Mouse (Mus musculus) midbrain, embryonic 12.5 days (tissue): ENCODE measurements at regions not wholly inside any gene's neighbourhood (a gene's known extent, or its start where the extent isn't known, plus 50 kb on each side); places are given as distances from the start of the nearest gene placed in this dataset.

ENCODE experiments used
- ATAC-seq: fragments of 200-750 bp; cut with Nextera tagmentation; 2 replicates; pipeline ENCODE4 v1.8.0; 2017; ENCODE audit warnings: low read depth, moderate TSS enrichment, moderate library complexity; ENCODE audit not compliant: low FRiP score
- H3K27ac ChIP-seq: fragments of 300-500 bp; sonication (generic); replicated peaks from 2 replicates; pipeline ENCODE4 v1.5.1; 2016; ENCODE audit warnings: mild to moderate bottlenecking
- H3K27me3 ChIP-seq: fragments of 300-500 bp; sonication (generic); 2 replicates; pipeline ENCODE4 v1.6.1; 2016; ENCODE audit warnings: mild to moderate bottlenecking
- H3K36me3 ChIP-seq: fragments of 300-500 bp; sonication (generic); 2 replicates; pipeline ENCODE4 v1.6.1; 2016
- H3K4me1 ChIP-seq: fragments of 300-500 bp; sonication (generic); 2 replicates; pipeline ENCODE4 v1.6.1; 2016
- H3K4me2 ChIP-seq: fragments of 300-500 bp; sonication (generic); replicated peaks from 2 replicates; pipeline ENCODE4 v1.6.1; 2016; ENCODE audit warnings: mild to moderate bottlenecking, moderate library complexity
- H3K4me3 ChIP-seq: fragments of 300-500 bp; sonication (generic); 2 replicates; pipeline ENCODE4 v1.5.1; 2016; ENCODE audit warnings: mild to moderate bottlenecking
- H3K9ac ChIP-seq: fragments of 300-500 bp; sonication (generic); replicated peaks from 2 replicates; pipeline ENCODE4 v1.6.1; 2016; ENCODE audit warnings: mild to moderate bottlenecking, moderate library complexity
- H3K9me3 ChIP-seq: fragments of 300-500 bp; sonication (generic); 2 replicates; pipeline ENCODE4 v1.6.1; 2016; ENCODE audit warnings: mild to moderate bottlenecking
- WGBS: fragments of 180-500 bp; shearing (Covaris S2); methylation state at CpG from one replicate; pipeline ENCODE4 v1.1.7; 2016; 5-methylcytosine and 5-hydroxymethylcytosine counted together

DNA sequence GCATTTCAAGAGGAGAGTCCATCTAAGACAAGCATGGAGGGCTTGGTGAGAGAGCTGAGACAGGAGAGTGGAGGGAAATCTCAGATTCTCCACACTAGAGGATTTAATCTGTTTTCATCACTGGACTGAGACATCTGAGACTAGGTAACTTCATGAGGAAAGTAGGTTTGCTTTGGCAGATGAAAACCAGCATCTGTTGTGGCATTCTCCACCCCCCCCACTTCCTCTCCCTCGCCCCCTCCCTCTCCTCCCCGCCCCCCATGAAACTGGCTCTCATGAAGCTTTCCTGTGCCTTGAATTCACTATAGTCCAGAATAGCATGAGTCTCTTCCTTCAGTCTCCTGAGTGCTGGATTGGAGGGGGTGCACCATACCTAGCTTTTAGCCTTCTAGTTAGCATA lies 670.7 kb downstream of the Zfp706 start:
- Histone ChIP-seq H3K9me3 (no peaks in the 10 kb centered on the region), H3K4me2 (no peak overlapping the region), H3K27ac (no peak overlapping the region), H3K4me3 (no peak overlapping the region), H3K9ac (no peak overlapping the region), H3K4me1 (no peaks in the 10 kb centered on the region), H3K27me3 (no peaks in the 10 kb centered on the region), H3K36me3 (no peaks in the 10 kb centered on the region)
- ATAC-seq: no peak
- 60% methylated on average over 1 of the region's 2 CpGs for WGBS

DNA sequence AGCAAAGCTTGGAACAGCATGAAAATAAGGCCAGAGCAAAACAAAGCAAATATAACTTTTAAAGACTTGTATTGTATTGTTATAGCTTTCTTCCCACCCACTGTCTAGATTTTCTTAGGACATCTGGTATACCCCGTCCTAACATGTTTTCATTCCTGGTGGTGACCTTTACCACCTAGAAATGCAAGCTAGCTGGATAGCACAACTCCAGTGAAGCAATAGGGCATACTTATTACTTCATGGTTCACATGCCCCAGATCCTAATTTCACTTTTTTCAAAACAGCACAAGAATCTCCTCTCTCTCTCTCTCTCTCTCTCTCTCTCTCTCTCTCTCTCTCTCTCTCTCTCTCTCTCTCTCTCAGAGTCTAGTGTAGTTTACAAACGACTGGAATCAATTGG lies 672.5 kb downstream of the Zfp706 start:
- ATAC-seq: no peak
- H3K4me2 ChIP-seq: no peak overlapping the region
- H3K36me3 ChIP-seq: no peaks in the 10 kb centered on the region
- no peak overlapping the region for H3K4me3 ChIP-seq
- H3K4me1 ChIP-seq: no peaks in the 10 kb centered on the region
- H3K27ac ChIP-seq: no peak overlapping the region
- no peak overlapping the region for H3K9ac ChIP-seq
- H3K27me3 ChIP-seq: no peaks in the 10 kb centered on the region
- WGBS: 63% methylated on average over 2 of the region's 2 CpGs
- H3K9me3 ChIP-seq: no peaks in the 10 kb centered on the region

DNA sequence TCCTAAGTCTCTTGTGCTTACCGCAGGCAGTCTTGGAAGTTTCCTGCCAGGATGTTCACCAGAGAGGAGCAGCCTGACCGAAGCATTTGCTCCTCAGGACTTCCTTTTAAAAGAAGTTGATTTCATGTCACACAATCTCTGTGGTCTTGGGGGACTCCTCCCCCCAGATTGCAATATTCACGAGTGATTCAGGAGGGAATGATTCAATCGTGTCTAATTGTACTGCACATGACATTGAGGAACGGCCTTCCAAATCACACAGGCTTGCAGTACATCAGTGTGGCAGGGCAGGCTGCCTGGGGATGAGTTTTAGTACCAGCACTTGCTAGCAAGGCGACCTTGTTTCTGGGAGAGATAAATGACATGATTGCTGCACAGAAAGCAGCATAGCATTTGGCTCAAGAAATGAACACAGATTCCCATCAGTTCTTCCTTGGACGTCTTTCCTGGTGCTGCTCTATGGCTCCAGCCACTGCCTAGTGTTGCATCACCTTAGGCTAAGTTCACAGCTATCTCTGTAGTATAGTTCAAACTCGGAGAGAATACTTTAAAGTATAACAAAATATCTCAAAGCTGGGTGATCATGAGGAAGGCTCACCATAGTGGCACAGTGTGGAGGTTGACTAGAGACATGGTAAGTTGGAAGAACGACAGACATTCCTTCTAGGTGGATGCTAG lies 673.0 kb downstream of the Zfp706 start:
- no peaks in the 10 kb centered on the region for H3K4me1 ChIP-seq
- H3K27ac ChIP-seq: no peak overlapping the region
- H3K4me2 ChIP-seq: no peak overlapping the region
- no peaks in the 10 kb centered on the region for H3K9me3 ChIP-seq
- H3K27me3 ChIP-seq: no peaks in the 10 kb centered on the region
- no peak for ATAC-seq
- H3K4me3 ChIP-seq: no peak overlapping the region
- no peak overlapping the region for H3K9ac ChIP-seq
- H3K36me3 ChIP-seq: no peaks in the 10 kb centered on the region
- WGBS: 87% methylated on average over 9 of the region's 9 CpGs

DNA sequence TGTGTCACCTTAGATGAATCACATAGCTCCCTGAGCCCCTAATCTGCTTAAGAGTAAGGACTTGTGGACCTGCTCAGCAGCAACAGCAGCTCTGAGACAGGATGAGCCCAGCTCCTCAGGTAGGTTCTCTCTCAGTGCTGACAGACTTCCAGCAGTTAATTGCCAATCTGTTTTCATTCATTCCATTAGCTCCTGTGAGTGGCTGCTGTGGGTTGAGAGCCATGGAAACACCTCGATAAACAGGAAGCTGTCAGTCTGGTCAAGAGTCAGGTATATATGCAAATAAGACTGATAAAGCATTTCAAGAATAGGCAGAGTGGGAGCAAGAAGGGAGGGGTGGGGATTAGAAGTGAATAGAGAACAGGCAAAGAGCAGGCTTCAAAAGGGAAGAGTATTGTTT lies 673.7 kb downstream of the Zfp706 start:
- H3K9me3 ChIP-seq: no peaks in the 10 kb centered on the region
- no peak overlapping the region for H3K27ac ChIP-seq
- no peaks in the 10 kb centered on the region for H3K36me3 ChIP-seq
- H3K4me2 ChIP-seq: no peak overlapping the region
- WGBS: 92% methylated on average over 1 of the region's 1 CpGs
- no peaks in the 10 kb centered on the region for H3K4me1 ChIP-seq
- no peaks in the 10 kb centered on the region for H3K27me3 ChIP-seq
- no peak overlapping the region for H3K4me3 ChIP-seq
- no peak overlapping the region for H3K9ac ChIP-seq
- no peak for ATAC-seq

DNA sequence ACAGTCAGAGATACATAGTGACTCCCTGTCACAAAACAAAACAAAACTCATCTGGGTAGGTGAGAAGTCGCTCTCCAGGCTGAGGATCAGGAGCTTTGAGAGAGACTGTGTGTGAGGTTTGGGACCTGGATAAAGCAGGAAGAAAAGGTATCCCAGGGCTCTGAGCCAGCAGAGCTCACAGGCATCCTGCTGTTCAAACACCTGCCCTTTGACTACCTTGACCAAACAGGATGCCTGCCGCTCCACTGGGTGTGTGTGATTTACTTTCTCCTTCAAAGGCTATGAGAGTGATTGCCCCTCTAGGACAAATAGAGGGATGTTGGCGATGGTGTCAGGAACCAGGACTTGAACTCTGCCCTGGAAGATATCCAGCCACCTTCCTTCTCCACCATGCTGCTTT lies 674.3 kb downstream of the Zfp706 start:
- Histone ChIP-seq H3K4me1 (no peaks in the 10 kb centered on the region), H3K36me3 (no peaks in the 10 kb centered on the region), H3K27me3 (no peaks in the 10 kb centered on the region), H3K9me3 (no peaks in the 10 kb centered on the region), H3K27ac (no peak overlapping the region), H3K9ac (no peak overlapping the region), H3K4me2 (no peak overlapping the region), H3K4me3 (no peak overlapping the region)
- ATAC-seq: no peak
- 81% methylated on average over 3 of the region's 3 CpGs for WGBS
